Mouse (Mus musculus) mouse embryonic stem cell (cell line): ENCODE data around the gene Fam221b.

Experiments
- in situ Hi-C, 2 experiments: fragments of 300-500 bp; cut with MboI; formaldehyde crosslinking; loops; 1 replicate in 1 of 2; 3 replicates in 1 of 2; pipeline ENCODE4 v1.14.3; 2019 to 2020; ENCODE audit warnings: low sequenced_read_pairs in 2 of 2, low pct_unique_long_range_greater_than_20kb in 1 of 2, mixed read lengths in 1 of 2; ENCODE audit not compliant: unreplicated experiment in 1 of 2

The Fam221b gene

GRCm38 (mm10) chr4:43672070-43672469 is 3.1 kb upstream of the Fam221b start:
- in situ Hi-C loops: no loop called here

GRCm38 (mm10) chr4:43669428-43669794 is 466 bp upstream of the Fam221b start:
- in situ Hi-C loops: no loop called here

- in situ Hi-C loops: no loop called here
Measured at GRCm38 (mm10) chr4:43666412-43666811, 2.5 kb downstream of the Fam221b start.

- in situ Hi-C loops: no loop called here
Measured at GRCm38 (mm10) chr4:43657146-43657545, 11.8 kb downstream of the Fam221b start.

- in situ Hi-C loops: no loop called here
Measured at GRCm38 (mm10) chr4:43656339-43657109, 12.4 kb downstream of the Fam221b start, which contains the start of gene Hint2. Gene Hint2, minus strand, starts transcription at chr4:43656466.

- in situ Hi-C loops: no loop called here
Measured at GRCm38 (mm10) chr4:43655656-43656338, 13.1 kb downstream of the Fam221b start.

- in situ Hi-C loops: no loop called here
Measured at GRCm38 (mm10) chr4:43653161-43654015, 15.6 kb downstream of the Fam221b start, which contains the start of gene Spag8. Gene Spag8, minus strand, starts transcription at chr4:43653594.

DNA sequence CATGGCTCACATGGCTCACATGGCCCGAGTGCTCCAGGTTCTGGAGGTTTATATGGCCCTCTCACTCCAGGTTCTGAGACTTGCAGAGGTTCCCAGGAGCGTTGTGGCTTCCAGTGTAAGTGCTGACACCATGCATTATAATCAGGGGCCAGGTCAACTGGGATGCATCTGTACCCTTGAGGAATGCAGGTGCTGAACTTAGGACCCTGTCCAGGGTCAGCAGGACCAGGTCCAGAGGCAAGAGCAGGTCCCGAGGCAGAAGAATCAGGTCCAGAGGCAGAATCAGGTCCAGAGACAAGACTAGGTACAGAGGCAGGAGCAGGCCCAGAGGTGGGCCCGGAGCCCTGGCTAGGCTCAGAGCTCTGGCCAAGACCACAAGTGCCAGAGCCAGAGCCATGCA is 16.2 kb downstream of the Fam221b start:
- in situ Hi-C loops: no loop called here

- in situ Hi-C loops: no loop called here
Measured at GRCm38 (mm10) chr4:43649783-43650182, 19.2 kb downstream of the Fam221b start.

DNA sequence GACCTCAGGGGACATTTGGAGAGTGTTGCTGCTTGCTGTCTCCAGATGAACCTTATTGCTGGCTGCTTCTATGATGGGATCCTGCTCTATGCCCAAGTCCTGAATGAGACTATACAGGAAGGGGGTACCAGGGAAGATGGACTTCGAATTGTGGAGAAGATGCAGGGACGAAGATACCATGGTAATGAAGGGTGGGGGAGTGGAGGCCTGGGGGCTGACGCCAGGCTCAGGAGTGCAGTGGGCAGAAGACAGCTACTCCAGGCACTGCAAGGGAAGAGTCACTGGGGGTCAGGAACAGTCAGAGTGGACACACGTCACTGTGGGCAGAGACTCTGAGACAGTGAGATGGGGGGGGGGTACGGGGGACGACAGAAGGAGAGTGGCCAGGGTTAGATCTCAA is 28.5 kb downstream of the Fam221b start:
- in situ Hi-C loops: no loop called here

DNA sequence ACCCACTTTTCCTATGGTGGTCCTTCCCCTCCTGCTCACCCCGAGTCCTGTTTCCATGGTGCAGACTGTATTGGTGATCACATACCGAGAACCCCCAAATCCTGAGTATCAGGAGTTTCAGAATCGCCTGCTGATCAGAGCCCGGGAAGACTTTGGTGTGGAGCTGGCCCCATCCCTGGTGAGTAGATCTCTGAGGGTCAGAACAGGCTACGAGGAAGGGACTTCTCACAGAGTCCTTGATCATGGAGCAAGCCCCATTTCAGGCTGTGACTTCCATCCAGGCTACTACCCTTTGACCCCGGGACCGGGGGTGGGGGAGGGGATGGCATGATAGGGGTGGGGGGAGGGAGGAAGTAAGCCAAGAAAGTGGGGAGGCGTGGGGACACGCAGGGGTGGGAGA is 28.9 kb downstream of the Fam221b start:
- in situ Hi-C loops: no loop called here

DNA sequence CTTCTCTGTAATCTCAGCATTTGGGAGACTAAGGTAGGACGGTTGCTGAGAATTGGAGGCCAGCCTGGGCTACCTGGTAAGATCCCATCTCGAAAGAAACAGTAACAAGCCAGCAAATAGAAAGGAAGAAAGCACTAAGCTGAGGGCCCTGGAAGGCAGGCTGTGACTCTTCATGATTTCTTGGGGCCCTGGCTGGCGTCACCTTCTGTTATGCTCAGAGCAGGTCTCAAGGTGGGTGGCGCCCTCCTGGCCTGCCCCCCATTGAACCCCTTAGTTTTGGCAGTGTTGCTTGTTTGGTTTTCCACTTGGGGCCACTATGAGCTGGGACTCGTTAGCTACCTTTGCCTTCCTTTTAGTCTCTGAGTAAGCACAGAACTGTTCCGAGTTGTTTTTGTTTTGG is 32.2 kb downstream of the Fam221b start:
- in situ Hi-C loops: no loop called here

DNA sequence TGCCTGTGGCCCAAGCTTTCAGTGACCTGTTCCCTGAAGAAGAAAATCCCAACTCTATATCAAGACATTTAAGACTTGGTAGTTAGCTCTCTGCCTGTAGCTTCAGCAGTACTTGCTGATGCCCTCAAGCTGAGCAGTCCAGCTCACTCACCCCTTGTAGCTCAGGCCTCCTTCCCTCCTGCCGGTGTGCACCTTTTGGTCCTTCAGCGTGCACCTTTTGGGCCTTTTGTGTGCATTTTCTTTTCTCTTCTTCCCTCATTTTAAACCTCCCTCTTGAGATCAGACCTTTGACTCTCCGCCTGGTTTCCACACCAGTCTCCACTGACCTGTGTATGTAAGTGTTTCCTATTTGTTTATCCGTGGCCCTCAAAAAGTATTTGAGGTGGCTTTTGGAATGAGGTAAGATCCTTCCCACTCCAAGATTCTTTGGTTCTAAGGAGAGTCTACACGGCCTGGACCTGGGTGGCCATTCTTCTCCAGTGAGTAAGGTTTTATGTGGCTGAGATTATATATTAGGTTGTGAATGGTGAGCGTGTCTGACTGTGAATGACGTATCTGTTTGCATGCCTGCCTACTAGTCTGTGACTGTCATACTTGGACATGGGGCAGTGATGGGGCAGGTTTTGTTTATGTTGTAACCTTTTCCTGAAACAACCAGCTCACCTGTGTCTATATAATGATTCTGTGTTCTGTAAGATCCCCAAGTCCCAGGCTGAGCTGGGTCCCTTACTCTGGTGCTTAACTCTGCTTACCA is 34.1 kb downstream of the Fam221b start:
- in situ Hi-C loops: no loop called here

DNA sequence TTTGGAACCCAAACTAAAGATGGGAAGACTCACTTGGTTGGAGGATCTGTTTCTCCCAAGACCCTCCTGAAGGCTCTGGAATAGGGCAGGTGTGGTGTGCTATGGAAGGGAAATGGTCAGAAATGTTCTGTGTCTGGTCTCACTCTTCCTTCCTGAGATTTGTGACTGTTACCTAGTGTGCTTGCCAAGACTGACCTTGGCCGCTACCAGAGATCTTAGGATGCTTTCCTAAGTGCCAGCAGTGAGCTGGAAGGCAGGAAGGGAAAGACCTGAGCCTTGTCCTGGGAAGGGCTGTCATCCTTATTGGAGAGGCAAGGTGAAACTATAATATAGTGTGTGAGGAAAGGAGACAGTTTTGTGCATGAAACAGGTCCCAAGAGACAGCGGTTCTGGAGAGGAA is 35.2 kb downstream of the Fam221b start:
- in situ Hi-C loops: no loop called here

GRCm38 (mm10) chr4:43633296-43633695 is 35.6 kb downstream of the Fam221b start:
- in situ Hi-C loops: no loop called here

- in situ Hi-C loops: no loop called here
Measured at GRCm38 (mm10) chr4:43631956-43632920, 36.7 kb downstream of the Fam221b start.
